Comparison of ENCODE assay signal across 8 mouse cellular contexts in genomic region chr19:46396686-46397435, GRCm38 (mm10). TPM values are rescaled to one million over a fixed set of nuclear protein-coding genes. Genes with fewer than 3 reads are reported as not detected.
DNase-seq lines count a peak whose midpoint lies in the region; ATAC-seq lines count a peak whose summit lies in the region.

Gene Sufu (plus strand): TSS chr19:46396896.

- H3K4me3 ChIP-seq in hindbrain, embryonic 16.5 days (ENCODE audit: low read length), result peak within 1 kb of the TSS; percentile 93
- H3K4me3 ChIP-seq in macrophage (ENCODE audit: inconsistent target), result peak within 1 kb of the TSS; percentile 90

- H3K36me3 ChIP-seq in hindbrain, embryonic 16.5 days (ENCODE audit: control insufficient read depth, insufficient read depth, low read length), result peaks cover 6% of the 10 kb centered on the region
- no peaks in the 10 kb centered on the region for H3K36me3 ChIP-seq in macrophage (ENCODE audit: inconsistent target)

- H3K27me3 ChIP-seq in hindbrain, embryonic 16.5 days (replicated peaks; ENCODE audit: control insufficient read depth, insufficient read depth, low read length), result no peaks in the 10 kb centered on the region

- DNase-seq in T-cell, adult 2 months (ENCODE audit: low spot score), result peak; percentile 98
- peak; percentile 98 to 99 for DNase-seq in cerebellum, postnatal 36 days
- peak; percentile 99 for DNase-seq in gastrocnemius, adult 18-20 months (ENCODE audit: low spot score)
- DNase-seq in left cerebral cortex, adult 18-20 months (ENCODE audit: low spot score in 2 of 2), result peak; percentile 97 to 98
- DNase-seq in right cerebral cortex, adult 18-20 months, result peak; percentile 99
- peak; percentile 84 for DNase-seq in urinary bladder, postnatal 10 days (ENCODE audit: low spot score)

- peak; percentile 89 for ATAC-seq in hindbrain, embryonic 16.5 days

- peaks cover 35% of the 10 kb centered on the region for H3K4me1 ChIP-seq in hindbrain, embryonic 16.5 days (ENCODE audit: control insufficient read depth, insufficient read depth, low read depth, low read length)

- H3K9ac ChIP-seq in hindbrain, embryonic 16.5 days (ENCODE audit: low read depth, low read length), result peak within 1 kb of the TSS; percentile 91

- H3K27ac ChIP-seq in hindbrain, embryonic 16.5 days (ENCODE audit: low read depth, low read length), result peak within 1 kb of the TSS; percentile 92
- H3K27ac ChIP-seq in macrophage, result peak within 1 kb of the TSS; percentile 72; the same call in 1 of the 2 replicates

- WGBS in hindbrain, embryonic 16.5 days, result under 1% methylated on average over 53 of the region's 57 CpGs
- under 1% methylated on average over 56 of the region's 57 CpGs for WGBS in macrophage (ENCODE audit: missing documents)

- H3K4me2 ChIP-seq in hindbrain, embryonic 16.5 days (ENCODE audit: low read length), result peak within 1 kb of the TSS; percentile 92

- H3K9me3 ChIP-seq in hindbrain, embryonic 16.5 days (ENCODE audit: control insufficient read depth, low read length), result no peaks in the 10 kb centered on the region

- H3K79me2 ChIP-seq in macrophage (ENCODE audit: inconsistent target), result peaks cover 65% of the 10 kb centered on the region

RNA-seq across cellular contexts. Expression of gene Sufu, which starts in this region (rescaled TPM):
- total RNA-seq in gastrocnemius, adult 18-20 months (2021), result 1 to 10 TPM; 5.0 to 5.4 TPM
- 19.8 and 24.2 TPM in 2 replicates for polyA plus RNA-seq in hindbrain, embryonic 16.5 days (2015; fragmentation: Nextera tagmentation; extraction: Ambion mirVana)
- 10 to 100 TPM; 18.4 to 18.6 TPM for total RNA-seq in left cerebral cortex, adult 18-20 months (2021)
- total RNA-seq in macrophage (2018; cell fraction: chromatin; rRNA removed), result 10 to 100 TPM in 22 of 26 experiments, 1 to 10 TPM in 4; 5.3 to 47.0 (median 27.6) TPM
- total RNA-seq in macrophage (2018; cell fraction: cytosol; rRNA removed), result 10 to 100 TPM in 14 of 26 experiments, 1 to 10 TPM in 12; 4.0 to 14.7 (median 10.5) TPM
- total RNA-seq in macrophage (2018; cell fraction: nucleus; rRNA removed), result 10 to 100 TPM in 18 of 26 experiments, 1 to 10 TPM in 8; 4.8 to 29.3 (median 15.9) TPM
- 7.6 to 9.7 TPM (median 8.7 TPM) in 3 replicates for polyA plus RNA-seq in macrophage (2018)

Comparison
In these comparisons a context has a peak if more than half of its experiments do, and no peak if none do; other contexts are left out.
1. Peak in every context shown above with its lines: DNase-seq, ATAC-seq, H3K4me3 ChIP-seq and H3K27ac ChIP-seq.